Mouse (Mus musculus) cerebellum, adult 11-12 months (tissue): ENCODE data around the gene Gm12887.

Experiments
- DNase-seq: peaks from one replicate; pipeline ENCODE4 v3.0.0; 2022

The Gm12887 gene

GRCm38 (mm10) chr4:121622003-121622402 lies at the start of gene Gm12887:
TSS of gene Gm12887 (minus strand) at chr4:121622103.
- no peak for DNase-seq

- no peak for DNase-seq
Observed at GRCm38 (mm10) chr4:121657040-121657439, 35.1 kb upstream of the Gm12887 start.
